Mouse (Mus musculus): ENCODE results near the gene Ppp1r18. TPM values are rescaled to one million over a fixed set of nuclear protein-coding genes. Genes with fewer than 3 reads are reported as not detected.

The Ppp1r18 gene
- polyA plus RNA-seq, 1 experiment from 2014 or later: 18.9 TPM

GRCm38 (mm10) chr17:35921710-35922109 lies 56.3 kb downstream of the Ppp1r18 start:
- peaks cover 23% of the 10 kb centered on the region for H3K36me3 ChIP-seq (ENCODE audit: control insufficient read depth, insufficient read depth, low read length)
- H3K9ac ChIP-seq (ENCODE audit: low read depth, low read length): no peak overlapping the region
- ATAC-seq: no peak
- no peaks in the 10 kb centered on the region for H3K9me3 ChIP-seq (ENCODE audit: control insufficient read depth, low read length)
- no peak overlapping the region for H3K4me2 ChIP-seq (ENCODE audit: low read length)
- no peak overlapping the region; the same call in 1 of the 2 replicates for H3K27ac ChIP-seq (ENCODE audit: low read depth, low read length)
- H3K4me1 ChIP-seq (ENCODE audit: control insufficient read depth, insufficient read depth, low read depth, low read length): peaks cover 25% of the 10 kb centered on the region
- H3K4me3 ChIP-seq (ENCODE audit: low read length): no peak overlapping the region
- WGBS: 81% methylated on average over 4 of the region's 4 CpGs
- no peaks in the 10 kb centered on the region for H3K27me3 ChIP-seq (replicated peaks; ENCODE audit: control insufficient read depth, insufficient read depth, low read length)

DNA sequence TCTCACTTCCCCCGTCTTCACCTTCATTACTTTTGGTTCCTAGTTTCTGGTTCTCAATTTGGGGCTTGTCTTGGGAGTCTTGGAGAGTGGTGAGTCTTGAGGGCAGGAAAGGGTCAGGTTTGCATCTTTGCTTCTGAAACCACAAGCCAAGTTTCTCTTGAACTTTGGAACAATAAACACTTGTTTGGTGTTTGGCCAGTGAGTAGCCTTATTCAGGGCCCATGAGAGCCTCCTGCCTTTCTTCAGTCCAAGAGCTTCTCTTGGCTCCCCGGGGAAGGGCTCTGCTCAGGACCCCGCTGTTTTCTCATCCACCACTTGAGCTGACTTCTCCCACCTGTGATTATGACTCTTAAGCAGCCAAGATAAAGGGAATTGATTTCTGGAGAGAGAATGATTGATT lies 57.2 kb downstream of the Ppp1r18 start:
- 88% methylated on average over 3 of the region's 3 CpGs for WGBS
- no peak for ATAC-seq
- Histone ChIP-seq H3K27me3 (replicated peaks; ENCODE audit: control insufficient read depth, insufficient read depth, low read length) (no peaks in the 10 kb centered on the region), H3K36me3 (ENCODE audit: control insufficient read depth, insufficient read depth, low read length) (peaks cover 28% of the 10 kb centered on the region), H3K4me3 (ENCODE audit: low read length) (no peak overlapping the region), H3K9ac (ENCODE audit: low read depth, low read length) (no peak overlapping the region), H3K4me2 (ENCODE audit: low read length) (no peak overlapping the region), H3K27ac (ENCODE audit: low read depth, low read length) (no peak overlapping the region), H3K9me3 (ENCODE audit: control insufficient read depth, low read length) (no peaks in the 10 kb centered on the region), H3K4me1 (ENCODE audit: control insufficient read depth, insufficient read depth, low read depth, low read length) (peaks cover 25% of the 10 kb centered on the region)

DNA sequence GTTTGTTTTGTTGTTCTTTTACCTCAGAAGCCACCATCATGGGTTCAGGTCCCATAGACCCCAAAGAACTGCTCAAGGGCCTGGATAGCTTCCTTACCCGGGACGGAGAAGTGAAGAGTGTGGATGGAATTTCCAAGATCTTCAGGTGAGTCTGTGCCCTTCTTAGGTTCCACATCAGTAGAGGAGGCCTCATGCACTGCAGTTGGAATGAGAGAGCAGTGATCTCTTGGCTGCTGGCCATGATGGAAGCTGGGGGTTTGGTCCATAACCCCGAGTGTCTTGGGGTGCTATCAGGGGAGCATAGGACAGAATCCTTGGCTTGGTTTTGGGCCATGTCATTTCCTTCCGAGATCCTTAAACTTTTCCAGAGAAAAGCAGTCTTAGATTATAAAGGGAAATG lies 57.9 kb downstream of the Ppp1r18 start:
- H3K4me3 ChIP-seq (ENCODE audit: low read length): no peak overlapping the region
- peaks cover 35% of the 10 kb centered on the region for H3K36me3 ChIP-seq (ENCODE audit: control insufficient read depth, insufficient read depth, low read length)

More for the DNA sequence above, 57.9 kb downstream of the Ppp1r18 start:
- Histone ChIP-seq H3K4me1 (ENCODE audit: control insufficient read depth, insufficient read depth, low read depth, low read length) (peaks cover 25% of the 10 kb centered on the region), H3K27ac (ENCODE audit: low read depth, low read length) (no peak overlapping the region), H3K4me2 (ENCODE audit: low read length) (no peak overlapping the region), H3K9ac (ENCODE audit: low read depth, low read length) (no peak overlapping the region), H3K9me3 (ENCODE audit: control insufficient read depth, low read length) (no peaks in the 10 kb centered on the region), H3K27me3 (replicated peaks; ENCODE audit: control insufficient read depth, insufficient read depth, low read length) (no peaks in the 10 kb centered on the region)
- no peak for ATAC-seq
- WGBS: 94% methylated on average over 4 of the region's 4 CpGs

MicroRNAs within 50 kb of the gene (microRNA counts, 519-probe panel; counts per million panel counts)
- microRNA mmu-miR-1894-3p: not detected
- microRNA mmu-miR-1894-5p: 1,875 counts per million, percentile 22 among the panel's probes with 10 or more counts

Small RNAs within 50 kb of the gene (microRNA-seq; reads per million reads assigned to microRNA genes)
- gene Gm28033 (0.83 reads per million), gene Mir1894 (not detected)

Other genes with a start within 250 kb of the Ppp1r18 start
- not detected in 2 replicates for gene Gm9573, start 239.0 kb upstream of the Ppp1r18 start, polyA plus RNA-seq (2015; fragmentation: Nextera tagmentation; extraction: Ambion mirVana)
- not detected in 2 replicates for gene Mucl3, start 221.9 kb upstream of the Ppp1r18 start, polyA plus RNA-seq (2015; fragmentation: Nextera tagmentation; extraction: Ambion mirVana)
- 16.7 and 17.9 TPM in 2 replicates for gene Vars2, start 198.0 kb upstream of the Ppp1r18 start, polyA plus RNA-seq (2015; fragmentation: Nextera tagmentation; extraction: Ambion mirVana)
- gene Gtf2h4, start 191.9 kb upstream of the Ppp1r18 start, polyA plus RNA-seq (2015; fragmentation: Nextera tagmentation; extraction: Ambion mirVana): 27.8 and 28.1 TPM in 2 replicates
- 87.1 and 106 TPM in 2 replicates for gene Ddr1, start 161.0 kb upstream of the Ppp1r18 start, polyA plus RNA-seq (2015; fragmentation: Nextera tagmentation; extraction: Ambion mirVana)
- gene Ier3, start 43.9 kb upstream of the Ppp1r18 start, polyA plus RNA-seq (2015; fragmentation: Nextera tagmentation; extraction: Ambion mirVana): 14.5 and 17.2 TPM in 2 replicates
- 131 and 150 TPM in 2 replicates for gene Flot1, start 42.4 kb upstream of the Ppp1r18 start, polyA plus RNA-seq (2015; fragmentation: Nextera tagmentation; extraction: Ambion mirVana)
- gene Tubb5, start 27.3 kb upstream of the Ppp1r18 start, polyA plus RNA-seq (2015; fragmentation: Nextera tagmentation; extraction: Ambion mirVana): 1,705 and 1,762 TPM in 2 replicates
- 9.3 and 11.2 TPM in 2 replicates for gene Mdc1, start 24.1 kb upstream of the Ppp1r18 start, polyA plus RNA-seq (2015; fragmentation: Nextera tagmentation; extraction: Ambion mirVana)
- gene Nrm, start 4.3 kb upstream of the Ppp1r18 start, polyA plus RNA-seq (2015; fragmentation: Nextera tagmentation; extraction: Ambion mirVana): 20.8 and 22.3 TPM in 2 replicates
- gene Dhx16, start 14.2 kb downstream of the Ppp1r18 start, polyA plus RNA-seq (2015; fragmentation: Nextera tagmentation; extraction: Ambion mirVana): 25.0 and 33.3 TPM in 2 replicates
- gene 2310061I04Rik, start 31.8 kb downstream of the Ppp1r18 start, polyA plus RNA-seq (2015; fragmentation: Nextera tagmentation; extraction: Ambion mirVana): 67.4 and 77.4 TPM in 2 replicates
- gene Atat1, start 44.5 kb downstream of the Ppp1r18 start, polyA plus RNA-seq (2015; fragmentation: Nextera tagmentation; extraction: Ambion mirVana): 287 and 393 TPM in 2 replicates
- 59.6 and 67.4 TPM in 2 replicates for gene Mrps18b, start 50.8 kb downstream of the Ppp1r18 start, polyA plus RNA-seq (2015; fragmentation: Nextera tagmentation; extraction: Ambion mirVana)
- gene Ppp1r10, start 50.8 kb downstream of the Ppp1r18 start, polyA plus RNA-seq (2015; fragmentation: Nextera tagmentation; extraction: Ambion mirVana): 32.7 and 40.2 TPM in 2 replicates
- gene Abcf1, start 104.2 kb downstream of the Ppp1r18 start, polyA plus RNA-seq (2015; fragmentation: Nextera tagmentation; extraction: Ambion mirVana): 73.9 and 84.6 TPM in 2 replicates
- gene Gnl1, start 114.3 kb downstream of the Ppp1r18 start, polyA plus RNA-seq (2015; fragmentation: Nextera tagmentation; extraction: Ambion mirVana): 74.1 and 75.1 TPM in 2 replicates
- 93.3 and 93.7 TPM in 2 replicates for gene Prr3, start 114.6 kb downstream of the Ppp1r18 start, polyA plus RNA-seq (2015; fragmentation: Nextera tagmentation; extraction: Ambion mirVana)
- 9.6 and 10.3 TPM in 2 replicates for gene H2-T24, start 155.0 kb downstream of the Ppp1r18 start, polyA plus RNA-seq (2015; fragmentation: Nextera tagmentation; extraction: Ambion mirVana)
- 5.0 and 5.1 TPM in 2 replicates for gene H2-T23, start 167.3 kb downstream of the Ppp1r18 start, polyA plus RNA-seq (2015; fragmentation: Nextera tagmentation; extraction: Ambion mirVana)
- gene H2-T22, start 177.2 kb downstream of the Ppp1r18 start, polyA plus RNA-seq (2015; fragmentation: Nextera tagmentation; extraction: Ambion mirVana): 8.2 and 9.2 TPM in 2 replicates
- gene Gm6034, start 177.4 kb downstream of the Ppp1r18 start, polyA plus RNA-seq (2015; fragmentation: Nextera tagmentation; extraction: Ambion mirVana): not detected in 2 replicates
- not detected in 2 replicates for gene Gm11127, start 192.8 kb downstream of the Ppp1r18 start, polyA plus RNA-seq (2015; fragmentation: Nextera tagmentation; extraction: Ambion mirVana)